ENCODE assay signal across 20 mouse cellular contexts in the genomic region with DNA sequence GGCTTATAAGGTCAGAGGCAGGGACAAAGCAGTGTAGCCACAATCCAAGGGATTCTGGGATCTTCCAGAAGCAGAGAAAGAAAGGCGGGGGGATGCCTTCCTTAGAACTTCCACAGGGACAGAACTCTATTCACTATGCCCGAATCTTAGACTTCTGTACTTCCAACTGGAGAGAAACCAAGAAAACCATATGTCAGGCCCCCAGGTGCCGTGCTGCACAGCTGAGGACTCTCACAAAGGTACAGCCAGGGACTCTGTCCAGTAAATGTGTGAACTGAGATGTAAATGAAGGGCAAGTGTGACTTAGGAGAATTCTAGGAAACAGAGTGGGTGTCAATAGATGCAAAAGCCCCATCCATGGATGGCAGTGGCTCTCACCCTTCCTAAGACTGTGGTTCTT.
"Had no signal": no experiment of that assay in that cellular context is flagged by ENCODE, and none has a peak within 500 bp of the region (broad histone marks: within the 10 kb centered on the region; RNA-seq: fewer than 3 reads in every experiment).

No protein-coding gene starts in this region.

- DNase-seq: kidney, postnatal 10 days; kidney, postnatal 36 days; left cerebral cortex, postnatal 4 days; lung, adult 18-20 months; lung, postnatal 10 days; lung, postnatal 36 days; midbrain, embryonic 14.5 days; right cerebral cortex, adult 18-20 months; right cerebral cortex, postnatal 14 days; right cerebral cortex, postnatal 4 days; thymus, postnatal 25 days had no signal

- H3K36me3 ChIP-seq: kidney, embryonic 15.5 days; limb, embryonic 12.5 days; limb, embryonic 15.5 days; liver, embryonic 15.5 days; lung, embryonic 15.5 days; stomach, embryonic 15.5 days had no signal

- H3K9ac ChIP-seq: kidney, embryonic 15.5 days; limb, embryonic 12.5 days; limb, embryonic 15.5 days; liver, embryonic 15.5 days; lung, embryonic 15.5 days; stomach, embryonic 15.5 days had no signal

- H3K4me2 ChIP-seq: kidney, embryonic 15.5 days; limb, embryonic 12.5 days; limb, embryonic 15.5 days; liver, embryonic 11.5 days; liver, embryonic 15.5 days; lung, embryonic 15.5 days; midbrain, embryonic 11.5 days; stomach, embryonic 15.5 days had no signal

- H3K4me1 ChIP-seq: kidney, embryonic 15.5 days; limb, embryonic 12.5 days; limb, embryonic 15.5 days; liver, embryonic 15.5 days; lung, embryonic 15.5 days; stomach, embryonic 15.5 days had no signal

- H3K4me3 ChIP-seq: kidney, embryonic 15.5 days; limb, embryonic 12.5 days; limb, embryonic 15.5 days; liver, embryonic 15.5 days; lung, embryonic 15.5 days; megakaryocyte, embryonic 14.5 days; stomach, embryonic 15.5 days had no signal

- H3K9me3 ChIP-seq: kidney, embryonic 15.5 days; limb, embryonic 12.5 days; limb, embryonic 15.5 days; liver, embryonic 15.5 days; lung, embryonic 15.5 days; stomach, embryonic 15.5 days had no signal

- H3K27ac ChIP-seq: kidney, embryonic 15.5 days; limb, embryonic 12.5 days; limb, embryonic 15.5 days; liver, embryonic 15.5 days; lung, embryonic 15.5 days; stomach, embryonic 15.5 days had no signal
